Mouse (Mus musculus): ENCODE measurements around the gene Acot3. TPM values are rescaled to one million over a fixed set of nuclear protein-coding genes. Genes with fewer than 3 reads are reported as not detected.
"Not testable (repeated sequence)": the region's sequence is repeated elsewhere in the genome, so short reads cannot be mapped to it uniquely, and the experiment has no call there.

Gene Acot3
- total RNA-seq, 2 experiments from 2014 or later: 2.7 to 4.0 TPM

DNA sequence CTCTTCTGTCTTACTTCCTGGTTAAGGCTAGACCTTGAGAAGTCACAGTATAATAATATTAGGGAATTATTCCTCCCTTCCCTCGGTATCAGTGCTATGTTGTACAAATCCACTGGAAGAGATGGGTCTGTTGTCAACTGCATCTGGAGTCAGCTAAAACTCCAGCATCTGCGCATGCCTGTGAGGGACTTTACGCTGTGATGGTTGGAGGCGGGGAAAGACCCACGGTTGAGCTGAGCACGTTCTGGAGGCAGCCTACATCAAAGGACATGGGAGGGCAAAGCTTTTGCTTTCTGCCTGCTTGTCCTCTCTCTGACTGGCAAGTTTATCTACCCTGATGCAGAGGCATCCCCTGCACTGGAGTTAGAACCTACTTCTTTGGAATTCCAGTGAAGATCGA is 26.1 kb upstream of the Acot3 start:
- DNase-seq (ENCODE audit: low spot score in 2 of 2): no peak
- H3K27ac ChIP-seq: no peak overlapping the region
- H3K4me3 ChIP-seq: no peak overlapping the region
- no peak for TF ChIP-seq CTCF (conservative IDR thresholded peaks at IDR 0.05)

DNA sequence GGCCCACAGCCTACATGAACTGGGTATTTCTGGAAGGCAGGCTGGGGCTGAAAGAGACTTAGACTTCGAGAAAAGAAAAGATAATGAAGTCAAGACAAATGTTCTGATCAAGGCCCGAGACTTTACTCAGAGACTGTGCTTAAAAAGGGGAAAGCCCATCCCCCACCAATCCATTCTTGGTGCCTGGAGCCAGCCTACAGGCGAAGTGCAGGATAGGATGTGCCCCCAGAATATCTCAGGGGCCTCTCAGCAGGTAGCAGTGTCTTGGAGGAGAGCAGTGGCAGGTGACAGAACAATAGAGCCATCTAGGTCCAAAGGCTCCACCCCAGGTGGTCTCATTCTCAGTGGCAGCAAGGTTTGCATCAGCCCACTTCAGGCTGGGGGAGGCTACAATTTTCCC is 23.6 kb upstream of the Acot3 start:
- DNase-seq (ENCODE audit: low spot score in 2 of 2); H3K4me3 ChIP-seq; H3K27ac ChIP-seq: not testable (repeated sequence)

DNA sequence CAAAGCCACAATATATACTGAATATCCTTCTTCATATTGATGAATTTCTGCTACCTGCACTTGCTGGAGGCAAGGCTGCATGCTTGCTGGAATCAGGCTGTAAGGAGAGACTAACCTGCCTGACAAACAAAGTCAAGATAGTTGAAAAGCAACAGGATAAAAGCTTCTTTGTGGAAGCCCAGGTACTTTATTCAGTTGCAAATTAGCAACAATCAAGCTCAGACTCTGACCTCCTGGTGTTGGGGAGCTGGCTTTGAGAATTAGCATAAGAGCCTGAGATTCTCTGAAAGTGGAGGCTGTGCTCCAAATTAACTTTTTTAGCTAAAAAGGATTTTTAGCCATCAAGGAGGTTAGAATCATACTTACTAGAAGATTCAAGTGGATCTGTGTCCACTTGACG is 22.9 kb upstream of the Acot3 start:
- not testable (repeated sequence) for DNase-seq (ENCODE audit: low spot score in 2 of 2); H3K4me3 ChIP-seq; H3K27ac ChIP-seq

- Histone ChIP-seq H3K4me3 (no peak overlapping the region), H3K27ac (no peak overlapping the region)
- peak; percentile 83 to 88 for DNase-seq (ENCODE audit: low spot score in 2 of 2)
- TF ChIP-seq CTCF (conservative IDR thresholded peaks at IDR 0.05): peak; percentile 94
These were observed 21.1 kb upstream of the Acot3 start for GRCm38 (mm10) chr12:84030659-84031332.

- no peak for TF ChIP-seq CTCF (conservative IDR thresholded peaks at IDR 0.05)
- H3K27ac ChIP-seq: no peak overlapping the region
- DNase-seq (ENCODE audit: low spot score in 2 of 2): no peak
These were observed 19.1 kb upstream of the Acot3 start for GRCm38 (mm10) chr12:84032854-84033253.

GRCm38 (mm10) chr12:84033302-84033701 is 18.6 kb upstream of the Acot3 start:
- not testable (repeated sequence) for H3K4me3 ChIP-seq; H3K27ac ChIP-seq; DNase-seq (ENCODE audit: low spot score in 2 of 2)

More at GRCm38 (mm10) chr12:84032854-84033253, 19.1 kb upstream of the Acot3 start:
- H3K4me3 ChIP-seq: no peak overlapping the region

DNA sequence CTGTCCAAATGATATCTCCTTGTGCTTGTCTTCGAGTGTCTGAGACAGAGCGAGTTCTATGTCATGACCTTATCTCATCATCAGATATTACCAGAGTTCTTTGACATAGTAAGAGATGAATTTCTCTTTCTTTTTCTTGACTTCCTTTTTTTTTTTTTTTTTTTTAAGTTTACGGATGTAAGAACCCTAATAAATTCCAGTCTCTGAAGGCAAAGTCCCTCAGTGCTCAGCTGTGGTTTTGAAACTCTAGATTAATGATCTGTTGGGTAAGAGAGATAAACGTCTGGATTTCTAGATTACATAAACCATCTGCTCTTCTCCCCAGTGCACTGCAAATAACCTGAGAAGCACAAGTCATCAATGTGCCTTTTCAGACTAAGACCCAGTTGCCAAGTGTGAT is 17.8 kb upstream of the Acot3 start:
- no peak for TF ChIP-seq CTCF (conservative IDR thresholded peaks at IDR 0.05)
- H3K27ac ChIP-seq: no peak overlapping the region
- no peak for DNase-seq (ENCODE audit: low spot score in 2 of 2)
- no peak overlapping the region for H3K4me3 ChIP-seq

GRCm38 (mm10) chr12:84038241-84038640 is 13.7 kb upstream of the Acot3 start, which contains the start of gene Acot4:
Gene Acot4, plus strand, starts transcription at chr12:84038379.
- DNase-seq (ENCODE audit: low spot score in 2 of 2): not testable (repeated sequence)
- peak within 1 kb of the TSS; percentile 81 for H3K27ac ChIP-seq
- peak within 1 kb of the TSS; percentile 63 for H3K4me3 ChIP-seq

- Histone ChIP-seq H3K27ac (peak within 1 kb of the TSS; percentile 81), H3K4me3 (peak within 1 kb of the TSS; percentile 63)
- DNase-seq (ENCODE audit: low spot score in 2 of 2): peak in 1 of 2 experiments; percentile 15
These were observed 13.2 kb upstream of the Acot3 start, which contains the start of gene Gm49366 for GRCm38 (mm10) chr12:84038691-84039111. Gene Gm49366, plus strand, starts transcription at chr12:84038935.

GRCm38 (mm10) chr12:84042248-84042647 is 9.7 kb upstream of the Acot3 start:
- TF ChIP-seq CTCF (conservative IDR thresholded peaks at IDR 0.05): no peak

GRCm38 (mm10) chr12:84044045-84044444 is 7.9 kb upstream of the Acot3 start:
- DNase-seq (ENCODE audit: low spot score in 2 of 2): no peak
- no peak overlapping the region for H3K27ac ChIP-seq
- no peak overlapping the region for H3K4me3 ChIP-seq
- no peak for TF ChIP-seq CTCF (conservative IDR thresholded peaks at IDR 0.05)

More at GRCm38 (mm10) chr12:84042248-84042647, 9.7 kb upstream of the Acot3 start:
- H3K4me3 ChIP-seq: no peak overlapping the region
- H3K27ac ChIP-seq: no peak overlapping the region
- no peak for DNase-seq (ENCODE audit: low spot score in 2 of 2)

- Histone ChIP-seq H3K27ac (no peak overlapping the region), H3K4me3 (no peak overlapping the region)
- DNase-seq (ENCODE audit: low spot score in 2 of 2): no peak
- no peak for TF ChIP-seq CTCF (conservative IDR thresholded peaks at IDR 0.05)
These were observed 5.0 kb upstream of the Acot3 start for GRCm38 (mm10) chr12:84046906-84047305.

GRCm38 (mm10) chr12:84050744-84051143 is 1.2 kb upstream of the Acot3 start:
- not testable (repeated sequence) for DNase-seq (ENCODE audit: low spot score in 2 of 2); H3K4me3 ChIP-seq; H3K27ac ChIP-seq

- H3K4me3 ChIP-seq: peak overlapping the region; percentile 58; the same call in 1 of the 2 replicates
- no peak overlapping the region for H3K27ac ChIP-seq
- TF ChIP-seq CTCF (conservative IDR thresholded peaks at IDR 0.05): no peak
- no peak for DNase-seq (ENCODE audit: low spot score in 2 of 2)
These were observed 665 bp downstream of the Acot3 start for GRCm38 (mm10) chr12:84052609-84053008.
